Mouse (Mus musculus): Measurements from ENCODE around the gene BC052040. TPM values are rescaled to one million over a fixed set of nuclear protein-coding genes. Genes with fewer than 3 reads are reported as not detected.

The BC052040 gene
- total RNA-seq, 1 experiment: 7.9 TPM

DNA sequence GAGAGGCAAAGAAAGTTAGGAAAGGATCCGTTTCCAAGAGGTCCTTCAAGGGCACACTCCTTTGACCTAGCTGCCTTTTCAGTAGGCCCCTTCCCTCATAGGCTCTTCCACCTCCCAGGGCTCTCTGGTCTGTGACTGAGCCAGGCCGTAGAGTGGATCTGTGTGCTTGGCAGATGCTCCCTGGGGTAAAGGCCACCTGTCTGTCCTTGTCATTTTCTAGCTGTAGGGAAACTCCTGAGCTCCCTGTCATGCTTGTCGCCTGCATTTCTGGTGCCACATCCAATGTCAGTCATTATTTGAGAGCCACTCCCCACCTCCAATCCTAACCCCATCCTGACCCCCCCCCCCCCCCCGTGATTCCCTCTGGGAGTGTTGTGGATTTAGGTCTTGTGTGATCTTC, 151.1 kb downstream of the BC052040 start:
- no peaks in the 10 kb centered on the region for H3K9me3 ChIP-seq (ENCODE audit: control insufficient read depth, insufficient read depth, low read depth, low read length)
- H3K27ac ChIP-seq (ENCODE audit: insufficient read depth, low read depth, low read length, poor library complexity, severe bottlenecking): no peak overlapping the region
- peaks cover 6% of the 10 kb centered on the region; the same call in 1 of the 2 replicates for H3K36me3 ChIP-seq (ENCODE audit: control insufficient read depth, insufficient read depth, low read length, poor library complexity, severe bottlenecking)
- no peak for DNase-seq (ENCODE audit: low read depth, low spot score)
- H3K4me1 ChIP-seq (ENCODE audit: control insufficient read depth in 2 of 2, insufficient read depth in 2 of 2, low read length in 2 of 2, poor library complexity in 1 of 2): no peaks in the 10 kb centered on the region
- in situ Hi-C loops (cut with MboI; ENCODE audit: low sequenced_read_pairs in 2 of 2, unreplicated experiment in 2 of 2): no loop called here
- no peak overlapping the region for H3K4me3 ChIP-seq (ENCODE audit: insufficient read depth in 1 of 2, low read depth in 1 of 2, low read length in 2 of 2, poor library complexity in 1 of 2, severe bottlenecking in 1 of 2)
- TF ChIP-seq HCFC1 (IDR thresholded peaks at IDR 0.05; ENCODE audit: borderline replicate concordance, insufficient read depth, low read length): no peak
- TF ChIP-seq ZNF384 (IDR thresholded peaks at IDR 0.05; ENCODE audit: low read depth, low read length): no peak
- TF ChIP-seq ZC3H11A (IDR thresholded peaks at IDR 0.05; ENCODE audit: borderline replicate concordance, low read depth, low read length): no peak
- TF ChIP-seq CHD2 (IDR thresholded peaks at IDR 0.05; ENCODE audit: low read depth, low read length): no peak
- no peak for TF ChIP-seq MAFK (IDR thresholded peaks at IDR 0.05; ENCODE audit: insufficient read depth, low read depth, low read length)
- no peak overlapping the region for H3K9ac ChIP-seq (ENCODE audit: insufficient read depth, low read depth, low read length, poor library complexity, severe bottlenecking)

DNA sequence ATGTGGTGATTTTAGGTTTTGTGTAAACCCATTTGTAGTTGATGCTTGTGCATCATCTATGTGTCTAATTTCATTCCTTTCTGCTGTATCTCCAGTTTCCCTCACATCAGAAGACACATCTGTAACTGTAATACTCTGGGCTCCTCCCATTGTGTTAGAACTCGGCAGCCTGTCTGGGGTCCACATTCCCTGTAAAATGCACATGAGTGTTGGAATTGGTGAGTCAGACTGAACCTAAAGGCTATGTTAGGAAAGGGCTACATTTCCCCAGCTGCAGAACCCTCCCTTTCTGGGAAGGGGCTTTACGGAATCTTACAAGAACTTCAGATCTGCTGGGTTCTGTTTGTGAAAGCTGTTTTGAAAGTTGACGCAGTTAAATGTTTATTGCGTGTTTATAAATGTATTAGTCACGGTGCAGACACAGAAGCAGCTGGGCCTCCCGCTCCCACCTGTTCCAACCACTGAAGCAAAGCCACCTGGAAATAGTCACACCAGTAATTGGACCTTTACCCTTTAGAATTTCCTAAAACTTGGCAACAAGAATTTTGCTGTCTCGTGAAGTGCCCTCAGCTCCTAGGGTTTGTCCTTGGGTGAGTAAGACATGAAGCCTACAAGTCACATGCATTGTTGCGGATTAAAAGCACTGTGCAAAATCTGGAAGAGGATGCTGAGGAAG, 151.6 kb downstream of the BC052040 start:
- Histone ChIP-seq H3K9ac (ENCODE audit: insufficient read depth, low read depth, low read length, poor library complexity, severe bottlenecking) (no peak overlapping the region), H3K4me1 (ENCODE audit: control insufficient read depth in 2 of 2, insufficient read depth in 2 of 2, low read length in 2 of 2, poor library complexity in 1 of 2) (no peaks in the 10 kb centered on the region), H3K27ac (ENCODE audit: insufficient read depth, low read depth, low read length, poor library complexity, severe bottlenecking) (no peak overlapping the region), H3K36me3 (ENCODE audit: control insufficient read depth, insufficient read depth, low read length, poor library complexity, severe bottlenecking) (peaks cover under 1% of the 10 kb centered on the region; the same call in 1 of the 2 replicates), H3K9me3 (ENCODE audit: control insufficient read depth, insufficient read depth, low read depth, low read length) (no peaks in the 10 kb centered on the region), H3K4me3 (ENCODE audit: insufficient read depth in 1 of 2, low read depth in 1 of 2, low read length in 2 of 2, poor library complexity in 1 of 2, severe bottlenecking in 1 of 2) (no peak overlapping the region)
- no peak for TF ChIP-seq ZNF384 (IDR thresholded peaks at IDR 0.05; ENCODE audit: low read depth, low read length)
- no peak for TF ChIP-seq CHD2 (IDR thresholded peaks at IDR 0.05; ENCODE audit: low read depth, low read length)
- no peak for TF ChIP-seq ZC3H11A (IDR thresholded peaks at IDR 0.05; ENCODE audit: borderline replicate concordance, low read depth, low read length)
- in situ Hi-C loops (cut with MboI; ENCODE audit: low sequenced_read_pairs in 2 of 2, unreplicated experiment in 2 of 2): no loop called here
- no peak for DNase-seq (ENCODE audit: low read depth, low spot score)

DNA sequence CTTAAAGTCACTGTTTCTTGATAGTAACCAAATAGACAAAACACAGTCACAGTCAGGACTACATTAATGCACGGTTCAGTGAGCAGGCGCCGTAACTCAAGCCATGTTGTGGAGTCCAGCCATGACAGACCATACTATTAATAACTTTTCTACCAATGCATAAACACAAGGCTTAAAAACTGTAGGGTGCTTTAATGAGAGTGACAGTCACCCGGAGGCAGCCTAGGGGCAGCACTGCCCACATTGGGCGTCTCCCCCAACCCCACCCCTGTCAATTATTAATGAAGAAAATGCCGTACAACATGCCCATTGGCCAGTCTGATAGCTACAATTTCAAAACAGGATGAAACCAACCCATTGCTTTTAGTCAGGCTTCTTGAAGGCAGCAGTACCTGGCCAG, 153.3 kb downstream of the BC052040 start:
- Histone ChIP-seq H3K4me3 (ENCODE audit: insufficient read depth in 1 of 2, low read depth in 1 of 2, low read length in 2 of 2, poor library complexity in 1 of 2, severe bottlenecking in 1 of 2) (no peak overlapping the region), H3K9ac (ENCODE audit: insufficient read depth, low read depth, low read length, poor library complexity, severe bottlenecking) (no peak overlapping the region)
- no peak for DNase-seq (ENCODE audit: low read depth, low spot score)

DNA sequence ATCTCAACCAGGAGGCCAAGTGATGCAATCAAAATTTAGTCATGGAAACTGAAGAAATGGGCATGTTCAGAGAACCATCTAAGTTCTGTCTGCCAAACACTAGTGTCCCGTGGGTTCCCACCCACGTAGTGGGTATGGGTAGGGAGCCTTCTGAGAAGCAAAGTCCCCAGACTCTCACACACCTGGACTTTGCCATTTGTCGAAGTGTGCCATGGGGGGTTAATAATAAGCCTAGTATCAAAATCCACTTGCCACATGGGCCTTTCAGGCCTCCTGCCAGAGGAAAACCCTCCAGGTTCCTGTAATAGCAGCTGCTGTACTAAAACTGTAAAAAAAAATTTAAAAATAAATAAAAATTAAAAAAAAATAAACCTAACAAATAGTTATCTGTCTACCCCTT, 154.9 kb downstream of the BC052040 start:
- Histone ChIP-seq H3K4me1 (ENCODE audit: control insufficient read depth in 2 of 2, insufficient read depth in 2 of 2, low read length in 2 of 2, poor library complexity in 1 of 2) (no peaks in the 10 kb centered on the region), H3K27ac (ENCODE audit: insufficient read depth, low read depth, low read length, poor library complexity, severe bottlenecking) (no peak overlapping the region), H3K9ac (ENCODE audit: insufficient read depth, low read depth, low read length, poor library complexity, severe bottlenecking) (no peak overlapping the region), H3K4me3 (ENCODE audit: insufficient read depth in 1 of 2, low read depth in 1 of 2, low read length in 2 of 2, poor library complexity in 1 of 2, severe bottlenecking in 1 of 2) (no peak overlapping the region), H3K9me3 (ENCODE audit: control insufficient read depth, insufficient read depth, low read depth, low read length) (no peaks in the 10 kb centered on the region), H3K36me3 (ENCODE audit: control insufficient read depth, insufficient read depth, low read length, poor library complexity, severe bottlenecking) (no peaks in the 10 kb centered on the region)
- in situ Hi-C loops (cut with MboI; ENCODE audit: low sequenced_read_pairs in 2 of 2, unreplicated experiment in 2 of 2): no loop called here
- no peak for TF ChIP-seq ZNF384 (IDR thresholded peaks at IDR 0.05; ENCODE audit: low read depth, low read length)
- TF ChIP-seq CHD2 (IDR thresholded peaks at IDR 0.05; ENCODE audit: low read depth, low read length): no peak
- TF ChIP-seq ZC3H11A (IDR thresholded peaks at IDR 0.05; ENCODE audit: borderline replicate concordance, low read depth, low read length): no peak
- DNase-seq (ENCODE audit: low read depth, low spot score): no peak

More for the DNA sequence above, 153.3 kb downstream of the BC052040 start:
- H3K4me1 ChIP-seq (ENCODE audit: control insufficient read depth in 2 of 2, insufficient read depth in 2 of 2, low read length in 2 of 2, poor library complexity in 1 of 2): no peaks in the 10 kb centered on the region
- no peak overlapping the region for H3K27ac ChIP-seq (ENCODE audit: insufficient read depth, low read depth, low read length, poor library complexity, severe bottlenecking)
- in situ Hi-C loops (cut with MboI; ENCODE audit: low sequenced_read_pairs in 2 of 2, unreplicated experiment in 2 of 2): no loop called here
- H3K9me3 ChIP-seq (ENCODE audit: control insufficient read depth, insufficient read depth, low read depth, low read length): no peaks in the 10 kb centered on the region
- TF ChIP-seq ZNF384 (IDR thresholded peaks at IDR 0.05; ENCODE audit: low read depth, low read length) (no peak), MAFK (IDR thresholded peaks at IDR 0.05; ENCODE audit: insufficient read depth, low read depth, low read length) (no peak), HCFC1 (IDR thresholded peaks at IDR 0.05; ENCODE audit: borderline replicate concordance, insufficient read depth, low read length) (no peak), ZC3H11A (IDR thresholded peaks at IDR 0.05; ENCODE audit: borderline replicate concordance, low read depth, low read length) (no peak), CHD2 (IDR thresholded peaks at IDR 0.05; ENCODE audit: low read depth, low read length) (no peak)
- H3K36me3 ChIP-seq (ENCODE audit: control insufficient read depth, insufficient read depth, low read length, poor library complexity, severe bottlenecking): no peaks in the 10 kb centered on the region

DNA sequence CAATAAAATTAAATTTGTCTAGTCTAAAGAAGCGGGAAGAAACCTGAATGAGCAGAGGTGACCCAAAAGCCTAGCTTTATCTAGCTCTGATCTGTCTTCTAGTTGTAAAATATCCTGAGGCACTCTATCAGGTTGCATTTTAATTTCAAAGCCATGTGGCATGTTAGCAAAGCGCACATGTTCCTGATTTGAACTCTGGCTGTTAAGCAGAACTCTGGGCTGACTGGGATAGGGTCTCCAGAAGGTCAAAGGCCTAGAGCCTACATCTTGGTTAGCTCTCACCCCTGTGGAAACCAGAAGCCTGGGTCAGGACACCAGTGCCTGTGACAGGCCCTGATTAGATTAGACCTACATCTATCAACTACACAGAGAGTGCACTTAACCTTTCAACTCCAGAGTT, 156.4 kb downstream of the BC052040 start:
- TF ChIP-seq MAFK (IDR thresholded peaks at IDR 0.05; ENCODE audit: insufficient read depth, low read depth, low read length): no peak
- no peak for TF ChIP-seq ZC3H11A (IDR thresholded peaks at IDR 0.05; ENCODE audit: borderline replicate concordance, low read depth, low read length)
- TF ChIP-seq HCFC1 (IDR thresholded peaks at IDR 0.05; ENCODE audit: borderline replicate concordance, insufficient read depth, low read length): no peak
- TF ChIP-seq ZNF384 (IDR thresholded peaks at IDR 0.05; ENCODE audit: low read depth, low read length): no peak
- TF ChIP-seq CHD2 (IDR thresholded peaks at IDR 0.05; ENCODE audit: low read depth, low read length): no peak

More for the DNA sequence above, 156.4 kb downstream of the BC052040 start:
- Histone ChIP-seq H3K9ac (ENCODE audit: insufficient read depth, low read depth, low read length, poor library complexity, severe bottlenecking) (no peak overlapping the region), H3K9me3 (ENCODE audit: control insufficient read depth, insufficient read depth, low read depth, low read length) (no peaks in the 10 kb centered on the region), H3K36me3 (ENCODE audit: control insufficient read depth, insufficient read depth, low read length, poor library complexity, severe bottlenecking) (no peaks in the 10 kb centered on the region), H3K4me1 (ENCODE audit: control insufficient read depth in 2 of 2, insufficient read depth in 2 of 2, low read length in 2 of 2, poor library complexity in 1 of 2) (peaks cover 0 to 4% of the 10 kb centered on the region in 2 experiments; a peak in 1 of 4 replicates), H3K4me3 (ENCODE audit: insufficient read depth in 1 of 2, low read depth in 1 of 2, low read length in 2 of 2, poor library complexity in 1 of 2, severe bottlenecking in 1 of 2) (no peak overlapping the region), H3K27ac (ENCODE audit: insufficient read depth, low read depth, low read length, poor library complexity, severe bottlenecking) (no peak overlapping the region)
- in situ Hi-C loops (cut with MboI; ENCODE audit: low sequenced_read_pairs in 2 of 2, unreplicated experiment in 2 of 2): no loop called here
- no peak for DNase-seq (ENCODE audit: low read depth, low spot score)
